Mouse (Mus musculus) 416B (cell line): ENCODE results near the gene Gpr150.

Experiments
- DNase-seq: peaks from one replicate; pipeline ENCODE4 v3.0.0; 2011; ENCODE audit warnings: low read depth

Gpr150 gene

GRCm38 (mm10) chr13:76056896-76057266 lies at the start of gene Gpr150:
Gene Gpr150, minus strand, starts transcription at chr13:76056996.
- no peak for DNase-seq

- peak; percentile 29 for DNase-seq
These were observed 45.2 kb upstream of the Gpr150 start for GRCm38 (mm10) chr13:76101989-76102388.

GRCm38 (mm10) chr13:76098493-76099303 lies 41.9 kb upstream of the Gpr150 start, which contains the start of the genes Arsk and Ttc37:
Gene Arsk, minus strand, starts transcription at chr13:76098660.
Gene Ttc37, plus strand, starts transcription at chr13:76098734.
- DNase-seq = peak; percentile 98

- peak; percentile 80 for DNase-seq
These were observed 41.3 kb upstream of the Gpr150 start for GRCm38 (mm10) chr13:76098116-76098492.

- DNase-seq = peak; percentile 52
These were observed 17.5 kb upstream of the Gpr150 start for GRCm38 (mm10) chr13:76074323-76074722.

- DNase-seq = no peak
These were observed 7.7 kb upstream of the Gpr150 start for GRCm38 (mm10) chr13:76064363-76064945.

GRCm38 (mm10) chr13:76063548-76063947 lies 6.8 kb upstream of the Gpr150 start:
- no peak for DNase-seq

GRCm38 (mm10) chr13:76062569-76062968 lies 5.8 kb upstream of the Gpr150 start:
- DNase-seq = peak; percentile 59

GRCm38 (mm10) chr13:76062126-76062525 lies 5.3 kb upstream of the Gpr150 start:
- DNase-seq = no peak

GRCm38 (mm10) chr13:76059591-76059990 lies 2.8 kb upstream of the Gpr150 start:
- DNase-seq = no peak

- DNase-seq = no peak
These were observed 672 bp upstream of the Gpr150 start for GRCm38 (mm10) chr13:76057267-76058069.

GRCm38 (mm10) chr13:76056261-76056724 lies 503 bp downstream of the Gpr150 start:
- DNase-seq = no peak

- no peak for DNase-seq
These were observed 1.2 kb downstream of the Gpr150 start for GRCm38 (mm10) chr13:76055391-76056232.

GRCm38 (mm10) chr13:76044971-76045370 lies 11.8 kb downstream of the Gpr150 start:
- peak; percentile 57 for DNase-seq

- DNase-seq = no peak
These were observed 14.3 kb downstream of the Gpr150 start for GRCm38 (mm10) chr13:76042455-76042854.

GRCm38 (mm10) chr13:76024588-76024987 lies 32.2 kb downstream of the Gpr150 start:
- DNase-seq = no peak

GRCm38 (mm10) chr13:76021782-76022181 lies 35.0 kb downstream of the Gpr150 start:
- peak; percentile 70 for DNase-seq

GRCm38 (mm10) chr13:76018844-76019400 lies 37.9 kb downstream of the Gpr150 start:
- DNase-seq = peak; percentile 64

- DNase-seq = peak; percentile 98
These were observed 38.6 kb downstream of the Gpr150 start, which contains the start of gene Rfesd for GRCm38 (mm10) chr13:76017974-76018843. Gene Rfesd, minus strand, starts transcription at chr13:76018719.

- peak; percentile 85 for DNase-seq
These were observed 39.3 kb downstream of the Gpr150 start for GRCm38 (mm10) chr13:76017465-76017864.
